Mouse (Mus musculus) gonadal fat pad, adult 2 months (tissue): Measurements from ENCODE around the gene Arpc5l. TPM values are rescaled to one million over a fixed set of nuclear protein-coding genes. Genes with fewer than 3 reads are reported as not detected.
A peak's percentile ranks its signal among the peaks of the same experiment; 100 is the strongest.

Experiments used
- DNase-seq: peaks from one replicate; pipeline ENCODE4 v3.0.0-alpha.2; 2012; ENCODE audit warnings: low read depth
- polyA plus RNA-seq: library from polyadenylated mRNA; depleted of rRNA; stranded (reverse); fragments of >200 nt; gene quantifications from 2 replicates; pipeline ENCODE4 v1.2.3, GENCODE M21; 2012; rRNA removed

The Arpc5l gene
- 45.4 and 61.0 TPM in 2 replicates for polyA plus RNA-seq

- DNase-seq: no peak
These were observed at the start of gene Arpc5l for GRCm38 (mm10) chr2:39004880-39005435. TSS of gene Arpc5l (plus strand) at chr2:39005348.

GRCm38 (mm10) chr2:38956062-38956461 is 49.1 kb upstream of the Arpc5l start:
- DNase-seq: no peak

GRCm38 (mm10) chr2:38957671-38958223 is 47.4 kb upstream of the Arpc5l start:
- no peak for DNase-seq

- DNase-seq: no peak
These were observed 41.0 kb upstream of the Arpc5l start for GRCm38 (mm10) chr2:38964198-38964597.

GRCm38 (mm10) chr2:38969650-38970049 is 35.5 kb upstream of the Arpc5l start:
- DNase-seq: no peak

GRCm38 (mm10) chr2:38970057-38970456 is 35.1 kb upstream of the Arpc5l start:
- DNase-seq: no peak

- no peak for DNase-seq
These were observed 31.9 kb upstream of the Arpc5l start for GRCm38 (mm10) chr2:38973223-38973622.

GRCm38 (mm10) chr2:38973701-38974100 is 31.4 kb upstream of the Arpc5l start:
- DNase-seq: no peak

- DNase-seq: no peak
These were observed 31.0 kb upstream of the Arpc5l start for GRCm38 (mm10) chr2:38974171-38974570.

GRCm38 (mm10) chr2:38975181-38975580 is 30.0 kb upstream of the Arpc5l start:
- DNase-seq: peak; percentile 97

- no peak for DNase-seq
These were observed 29.0 kb upstream of the Arpc5l start for GRCm38 (mm10) chr2:38975941-38976805.

GRCm38 (mm10) chr2:38977837-38978236 is 27.3 kb upstream of the Arpc5l start:
- DNase-seq: no peak

GRCm38 (mm10) chr2:38983456-38983855 is 21.7 kb upstream of the Arpc5l start:
- DNase-seq: no peak

GRCm38 (mm10) chr2:38986580-38986979 is 18.6 kb upstream of the Arpc5l start:
- DNase-seq: peak; percentile 97

- no peak for DNase-seq
These were observed 17.8 kb upstream of the Arpc5l start for GRCm38 (mm10) chr2:38987371-38987770.

- DNase-seq: no peak
These were observed 17.2 kb upstream of the Arpc5l start for GRCm38 (mm10) chr2:38987803-38988510.

- no peak for DNase-seq
These were observed 16.2 kb upstream of the Arpc5l start for GRCm38 (mm10) chr2:38988929-38989328.

- no peak for DNase-seq
These were observed 13.1 kb upstream of the Arpc5l start for GRCm38 (mm10) chr2:38992004-38992403.

GRCm38 (mm10) chr2:38992452-38992851 is 12.7 kb upstream of the Arpc5l start:
- no peak for DNase-seq

- no peak for DNase-seq
These were observed 7.5 kb upstream of the Arpc5l start, which contains the start of gene Wdr38 for GRCm38 (mm10) chr2:38997386-38998374. TSS of gene Wdr38 (plus strand) at chr2:38997476.

- DNase-seq: no peak
These were observed 5.8 kb upstream of the Arpc5l start for GRCm38 (mm10) chr2:38999381-38999780.
